Mouse (Mus musculus) intestine, embryonic 14.5 days (tissue): ENCODE results near the gene Appbp2. TPM values are rescaled to one million over a fixed set of nuclear protein-coding genes. Genes with fewer than 3 reads are reported as not detected.

Experiments used
- ATAC-seq: fragments of 200-750 bp; cut with Nextera tagmentation; replicated peaks from 2 replicates; pipeline ENCODE4 v1.8.0; 2017; ENCODE audit warnings: low read depth, moderate number of reproducible peaks, moderate TSS enrichment, moderate library complexity; ENCODE audit not compliant: low FRiP score, low TSS enrichment
- DNase-seq: peaks from one replicate; pipeline ENCODE4 v3.0.0-alpha.2; 2018; ENCODE audit warnings: low spot score
- H3K27ac ChIP-seq: fragments of 300-500 bp; sonication (generic); 2 replicates; pipeline ENCODE4 v1.5.1; 2014; ENCODE audit warnings: low read depth, mild to moderate bottlenecking, control low read depth
- H3K27me3 ChIP-seq: fragments of 300-500 bp; sonication (generic); replicated peaks from 2 replicates; pipeline ENCODE4 v1.6.1; 2014; ENCODE audit warnings: low read length, control low read depth; ENCODE audit not compliant: control insufficient read depth, insufficient read depth
- H3K36me3 ChIP-seq: fragments of 300-500 bp; sonication (generic); 2 replicates; pipeline ENCODE4 v1.6.1; 2014; ENCODE audit warnings: low read length, control low read depth; ENCODE audit not compliant: control insufficient read depth, insufficient read depth
- H3K4me1 ChIP-seq: fragments of 300-500 bp; sonication (generic); replicated peaks from 2 replicates; pipeline ENCODE4 v1.6.1; 2014; ENCODE audit warnings: low read length, control low read depth, mixed read lengths; ENCODE audit not compliant: control insufficient read depth, insufficient read depth
- H3K4me2 ChIP-seq: fragments of 300-500 bp; sonication (generic); 2 replicates; pipeline ENCODE4 v1.6.1; 2014; ENCODE audit warnings: low read length
- H3K4me3 ChIP-seq: fragments of 300-500 bp; sonication (generic); 2 replicates; pipeline ENCODE4 v1.5.1; 2014; ENCODE audit warnings: low read depth, low read length, control low read depth, mixed read lengths
- H3K9ac ChIP-seq: fragments of 300-500 bp; sonication (generic); 2 replicates; pipeline ENCODE4 v1.6.1; 2014; ENCODE audit warnings: mild to moderate bottlenecking, low read length
- H3K9me3 ChIP-seq: fragments of 300-500 bp; sonication (generic); 2 replicates; pipeline ENCODE4 v1.6.1; 2016; ENCODE audit warnings: low read length, control low read depth; ENCODE audit not compliant: control insufficient read depth
- WGBS: fragments of 180-500 bp; shearing (Covaris S2); extraction: QIAGEN DNeasy Blood & Tissue Kit; methylation state at CpG from one replicate; pipeline ENCODE4 v1.1.7; 2014; 5-methylcytosine and 5-hydroxymethylcytosine counted together
- polyA plus RNA-seq: library from polyadenylated mRNA; unstranded; fragments of >200 nt; fragmentation: Nextera tagmentation; extraction: Ambion mirVana; gene quantifications from 2 replicates; pipeline ENCODE4 v1.2.1, GENCODE M21; 2014

The Appbp2 gene
- 49.8 and 50.0 TPM in 2 replicates for polyA plus RNA-seq

DNA sequence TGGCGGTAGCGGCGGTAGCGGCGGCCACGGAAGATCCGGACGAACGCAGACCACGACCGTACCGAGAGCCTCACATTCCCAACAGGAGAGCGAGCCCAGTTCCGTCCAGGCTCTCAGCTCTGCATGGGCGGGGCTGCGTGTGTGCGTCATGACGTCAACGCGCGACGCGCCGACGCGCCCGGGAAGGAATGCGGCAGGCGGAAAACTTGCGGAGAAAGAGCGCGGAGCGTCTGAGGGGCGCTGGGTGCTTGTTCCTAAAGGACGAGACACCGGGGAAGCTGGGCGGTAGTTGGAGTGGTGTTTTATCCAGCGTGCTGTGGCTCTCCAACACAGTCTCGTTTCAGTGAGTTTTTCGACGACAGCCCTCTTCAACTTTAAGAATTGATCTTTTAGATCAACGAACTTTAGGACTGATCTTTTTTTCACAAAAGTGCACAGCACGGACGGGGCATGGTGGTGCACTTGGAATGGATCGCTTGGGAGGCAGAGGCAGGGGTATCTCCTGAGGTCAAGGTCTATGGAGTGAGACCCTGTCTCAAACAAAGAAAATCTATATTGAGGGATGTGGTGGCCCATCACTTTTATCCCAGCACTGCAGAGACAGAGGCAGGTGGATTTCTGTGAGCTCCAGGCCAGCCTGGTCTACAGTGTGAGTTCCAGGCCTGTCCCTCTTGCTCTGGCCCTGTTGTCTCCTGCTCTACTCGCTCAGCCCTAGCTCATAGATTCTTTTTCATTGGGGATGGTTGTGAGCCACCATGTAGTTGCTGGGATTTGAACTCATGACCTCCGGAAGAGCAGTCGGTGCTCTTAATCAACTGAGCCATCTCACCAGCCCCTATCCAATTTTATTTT lies at the start of gene Appbp2:
TSS of gene Appbp2 (minus strand) at position 141 of the 852 bp plus-strand sequence.
- H3K27me3 ChIP-seq: no peaks in the 10 kb centered on the region
- WGBS: 6% methylated on average over 48 of the region's 48 CpGs
- peaks cover 11% of the 10 kb centered on the region; the same call in 1 of the 2 replicates for H3K36me3 ChIP-seq
- peak within 1 kb of the TSS; percentile 62 for H3K4me2 ChIP-seq
- peak within 1 kb of the TSS; percentile 83 for H3K4me3 ChIP-seq
- peaks cover 11% of the 10 kb centered on the region; the same call in 1 of the 2 replicates for H3K4me1 ChIP-seq
- no peaks in the 10 kb centered on the region for H3K9me3 ChIP-seq
- ATAC-seq (peak; percentile 96), DNase-seq (peak; percentile 98)
- H3K9ac ChIP-seq: peak within 1 kb of the TSS; percentile 82
- peak within 1 kb of the TSS; percentile 99 for H3K27ac ChIP-seq

DNA sequence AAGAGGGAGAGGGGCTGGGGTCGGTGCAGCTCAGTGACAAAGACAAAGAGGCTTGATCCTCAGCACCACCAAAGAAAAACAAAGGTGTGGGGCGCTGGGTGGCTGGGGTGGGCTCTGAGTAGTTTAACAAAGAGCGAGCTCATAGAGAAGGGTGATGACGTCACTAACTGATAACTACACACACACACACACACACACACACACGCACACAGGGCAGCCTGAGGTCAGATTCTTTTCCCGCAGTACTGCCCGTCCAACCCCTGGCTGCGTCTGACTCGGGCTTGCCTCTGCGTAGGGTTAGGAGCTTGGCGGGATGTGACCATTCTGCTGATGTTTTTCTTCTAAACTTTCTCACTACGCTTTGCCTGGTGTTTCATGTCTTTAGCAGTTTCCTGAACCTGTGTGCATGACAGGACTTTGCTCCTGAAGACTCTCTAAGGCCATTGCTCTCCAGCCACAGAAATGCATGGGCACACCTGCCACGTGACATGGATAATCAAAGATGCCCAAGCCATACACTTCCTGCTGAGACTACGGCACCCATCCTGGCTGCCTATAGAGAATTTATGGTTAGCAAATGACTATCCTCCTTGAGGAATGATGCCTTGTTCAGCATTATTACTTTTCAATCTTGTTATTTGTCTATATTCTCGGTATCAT lies 46.4 kb upstream of the Appbp2 start:
- ATAC-seq: no peak
- H3K4me1 ChIP-seq: no peaks in the 10 kb centered on the region
- no peak for DNase-seq

DNA sequence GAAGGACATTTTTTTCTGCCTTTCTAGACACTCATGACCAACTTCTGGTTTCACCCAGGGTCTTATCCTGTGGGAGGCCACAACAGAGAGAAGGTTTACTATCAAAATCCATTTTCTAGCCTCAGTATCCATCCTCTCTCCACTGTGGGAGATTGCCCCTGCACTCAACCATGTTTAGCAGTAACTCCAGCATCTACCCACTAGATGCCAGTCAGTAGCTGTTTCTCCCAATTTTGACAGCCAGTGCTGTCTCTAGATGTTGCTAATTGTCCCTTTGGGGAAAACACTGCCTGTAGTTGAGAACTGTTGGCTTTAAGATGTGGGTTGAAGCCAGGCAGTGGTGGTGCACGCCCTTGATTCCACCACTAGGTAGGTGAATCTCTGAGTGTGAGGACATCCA lies 43.2 kb upstream of the Appbp2 start:
- Histone ChIP-seq H3K9ac (no peak overlapping the region), H3K9me3 (0 out of 2 replicates have a peak, but pooled peaks cover 4% of the 10 kb centered on the region), H3K4me3 (no peak overlapping the region), H3K27ac (no peak overlapping the region), H3K27me3 (no peaks in the 10 kb centered on the region), H3K4me2 (no peak overlapping the region), H3K36me3 (no peaks in the 10 kb centered on the region), H3K4me1 (no peaks in the 10 kb centered on the region)
- DNase-seq: no peak
- ATAC-seq: no peak
- 79% methylated on average over 1 of the region's 1 CpGs for WGBS

More for the DNA sequence above, 46.4 kb upstream of the Appbp2 start:
- Histone ChIP-seq H3K27ac (no peak overlapping the region), H3K4me2 (no peak overlapping the region), H3K4me3 (no peak overlapping the region), H3K27me3 (no peaks in the 10 kb centered on the region), H3K36me3 (no peaks in the 10 kb centered on the region), H3K9ac (no peak overlapping the region), H3K9me3 (no peaks in the 10 kb centered on the region)
- 55% methylated on average over 15 of the region's 15 CpGs for WGBS

DNA sequence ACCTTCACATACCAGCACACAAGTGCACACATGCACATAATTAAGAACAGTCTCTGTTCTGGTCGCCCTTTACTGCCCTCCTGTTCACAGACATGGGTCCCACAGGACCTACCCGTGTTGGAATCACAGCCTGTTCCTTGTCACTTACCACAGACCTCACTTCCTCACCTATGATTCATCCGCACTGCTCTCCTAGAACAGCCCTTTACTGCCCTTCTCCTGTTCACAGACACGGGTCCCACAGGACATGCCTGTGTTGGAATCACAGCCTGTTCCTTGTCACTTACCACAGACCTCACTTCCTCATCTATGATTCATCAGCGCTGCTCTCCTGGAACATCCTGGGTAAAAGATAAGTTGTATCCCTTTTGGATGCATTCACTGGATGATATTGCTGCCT lies 42.7 kb upstream of the Appbp2 start:
- no peaks in the 10 kb centered on the region for H3K27me3 ChIP-seq
- no peaks in the 10 kb centered on the region for H3K4me1 ChIP-seq
- 0 out of 2 replicates have a peak, but pooled peaks cover 4% of the 10 kb centered on the region for H3K9me3 ChIP-seq
- no peak overlapping the region for H3K4me3 ChIP-seq
- no peak overlapping the region for H3K27ac ChIP-seq
- H3K9ac ChIP-seq: no peak overlapping the region
- no peak for ATAC-seq
- no peak for DNase-seq
- no peak overlapping the region for H3K4me2 ChIP-seq
- H3K36me3 ChIP-seq: no peaks in the 10 kb centered on the region
- WGBS: 65% methylated on average over 5 of the region's 5 CpGs

DNA sequence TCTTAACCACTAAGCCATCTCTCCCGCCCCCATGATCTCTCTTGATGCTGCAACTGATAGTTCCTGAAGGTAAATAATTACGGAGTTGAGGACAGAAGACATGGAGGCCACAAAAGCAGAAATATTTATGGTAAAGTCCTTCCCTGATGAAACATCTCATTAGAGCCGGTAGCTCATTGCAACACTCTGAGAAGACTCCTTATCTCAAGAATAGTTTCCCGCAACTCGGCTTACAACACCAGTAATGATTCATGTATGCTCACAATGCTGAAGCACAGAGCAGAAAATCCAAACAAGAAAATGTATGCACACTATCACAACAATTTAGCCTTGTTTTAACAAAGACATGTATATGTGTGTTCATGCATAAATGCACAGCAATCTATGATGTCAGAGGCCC lies 40.2 kb upstream of the Appbp2 start:
- Histone ChIP-seq H3K4me1 (no peaks in the 10 kb centered on the region), H3K27ac (no peak overlapping the region)
- no peak for ATAC-seq

DNA sequence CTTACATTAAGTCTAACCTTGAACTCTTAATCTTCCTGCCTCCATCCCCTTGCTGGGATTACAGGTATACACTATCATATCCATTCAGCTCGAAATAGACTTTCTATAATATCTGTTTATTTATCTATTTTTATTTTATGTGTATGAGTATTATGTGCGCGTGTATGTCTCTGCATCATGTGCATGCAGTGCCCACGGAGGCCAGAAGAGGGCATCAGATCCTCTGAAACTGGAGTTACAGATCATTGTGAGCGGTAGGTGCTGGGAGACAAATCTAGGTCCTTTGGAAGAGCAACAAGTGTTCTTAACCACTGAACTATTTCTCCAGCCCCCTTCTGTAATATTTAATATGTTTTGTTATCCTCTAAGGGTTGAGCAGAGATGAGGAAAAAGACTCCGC lies 38.4 kb upstream of the Appbp2 start:
- WGBS: 72% methylated on average over 6 of the region's 6 CpGs
- Histone ChIP-seq H3K9ac (no peak overlapping the region), H3K9me3 (0 out of 2 replicates have a peak, but pooled peaks cover 4% of the 10 kb centered on the region), H3K36me3 (no peaks in the 10 kb centered on the region), H3K4me1 (no peaks in the 10 kb centered on the region), H3K27me3 (no peaks in the 10 kb centered on the region), H3K4me3 (no peak overlapping the region), H3K4me2 (no peak overlapping the region), H3K27ac (no peak overlapping the region)
- ATAC-seq (no peak), DNase-seq (no peak)

More for the DNA sequence above, 40.2 kb upstream of the Appbp2 start:
- Histone ChIP-seq H3K36me3 (no peaks in the 10 kb centered on the region), H3K4me3 (no peak overlapping the region), H3K9ac (no peak overlapping the region), H3K27me3 (no peaks in the 10 kb centered on the region), H3K4me2 (no peak overlapping the region), H3K9me3 (0 out of 2 replicates have a peak, but pooled peaks cover 4% of the 10 kb centered on the region)
- 78% methylated on average over 5 of the region's 5 CpGs for WGBS
- DNase-seq: no peak

DNA sequence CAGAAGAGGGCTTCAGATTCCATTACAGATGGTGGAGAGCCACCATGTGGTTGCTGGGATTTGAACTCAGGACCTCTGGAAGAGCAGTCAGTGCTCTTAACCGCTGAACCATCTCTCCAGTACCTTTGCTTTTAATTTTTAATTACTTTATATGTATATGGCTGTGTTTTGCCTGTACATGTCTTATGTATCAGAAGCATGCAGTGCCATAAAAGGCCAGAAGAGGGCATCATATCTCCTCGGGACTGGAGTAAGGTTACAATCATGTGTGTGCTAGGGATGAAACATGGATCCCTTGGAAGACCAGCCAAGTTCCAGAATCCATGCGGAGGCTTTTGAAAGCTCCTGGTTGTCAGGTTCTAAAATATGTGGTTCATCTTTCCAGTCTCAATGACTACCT lies 35.7 kb upstream of the Appbp2 start:
- Histone ChIP-seq H3K9me3 (0 out of 2 replicates have a peak, but pooled peaks cover 4% of the 10 kb centered on the region), H3K36me3 (no peaks in the 10 kb centered on the region), H3K4me3 (no peak overlapping the region), H3K4me2 (no peak overlapping the region), H3K4me1 (no peaks in the 10 kb centered on the region), H3K27ac (no peak overlapping the region), H3K27me3 (no peaks in the 10 kb centered on the region), H3K9ac (no peak overlapping the region)
- DNase-seq (peak; percentile 66), ATAC-seq (no peak)
- WGBS: 65% methylated on average over 3 of the region's 3 CpGs

DNA sequence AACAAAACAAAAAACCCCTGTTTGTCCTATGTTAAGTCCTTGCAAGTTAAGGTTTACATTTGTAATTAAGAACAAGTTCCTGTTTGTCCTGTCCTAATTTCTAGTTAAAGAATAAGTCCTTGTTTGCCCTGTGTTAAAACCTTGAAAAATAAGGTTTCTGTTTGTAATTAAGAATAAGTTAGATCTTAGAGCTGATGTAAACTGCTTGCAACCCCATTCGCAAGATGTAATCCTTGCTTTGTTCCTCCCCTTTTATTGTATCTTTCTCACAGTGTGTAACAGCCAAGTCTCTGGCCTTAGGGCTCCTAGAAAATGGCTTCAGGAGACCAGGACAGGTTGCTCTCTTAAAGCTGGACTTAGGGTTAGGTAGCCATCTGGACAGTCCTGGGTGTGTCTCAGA lies 32.5 kb upstream of the Appbp2 start:
- ATAC-seq (no peak), DNase-seq (no peak)
- Histone ChIP-seq H3K9ac (no peak overlapping the region), H3K36me3 (no peaks in the 10 kb centered on the region), H3K27ac (no peak overlapping the region), H3K4me1 (no peaks in the 10 kb centered on the region), H3K9me3 (no peaks in the 10 kb centered on the region), H3K4me2 (no peak overlapping the region), H3K27me3 (no peaks in the 10 kb centered on the region), H3K4me3 (no peak overlapping the region)
- 86% methylated on average over 1 of the region's 1 CpGs for WGBS
